Mouse (Mus musculus) intestine, embryonic 14.5 days (tissue): ENCODE measurements around the gene Pepd. TPM values are rescaled to one million over a fixed set of nuclear protein-coding genes. Genes with fewer than 3 reads are reported as not detected.
A peak's percentile ranks its signal among the peaks of the same experiment; 100 is the strongest.

Experiments used
- ATAC-seq: fragments of 200-750 bp; cut with Nextera tagmentation; replicated peaks from 2 replicates; pipeline ENCODE4 v1.8.0; 2017; ENCODE audit warnings: low read depth, moderate number of reproducible peaks, moderate TSS enrichment, moderate library complexity; ENCODE audit not compliant: low FRiP score, low TSS enrichment
- DNase-seq: peaks from one replicate; pipeline ENCODE4 v3.0.0-alpha.2; 2018; ENCODE audit warnings: low spot score
- H3K27ac ChIP-seq: fragments of 300-500 bp; sonication (generic); 2 replicates; pipeline ENCODE4 v1.5.1; 2014; ENCODE audit warnings: low read depth, mild to moderate bottlenecking, control low read depth
- H3K27me3 ChIP-seq: fragments of 300-500 bp; sonication (generic); replicated peaks from 2 replicates; pipeline ENCODE4 v1.6.1; 2014; ENCODE audit warnings: low read length, control low read depth; ENCODE audit not compliant: control insufficient read depth, insufficient read depth
- H3K36me3 ChIP-seq: fragments of 300-500 bp; sonication (generic); 2 replicates; pipeline ENCODE4 v1.6.1; 2014; ENCODE audit warnings: low read length, control low read depth; ENCODE audit not compliant: control insufficient read depth, insufficient read depth
- H3K4me1 ChIP-seq: fragments of 300-500 bp; sonication (generic); replicated peaks from 2 replicates; pipeline ENCODE4 v1.6.1; 2014; ENCODE audit warnings: low read length, control low read depth, mixed read lengths; ENCODE audit not compliant: control insufficient read depth, insufficient read depth
- H3K4me2 ChIP-seq: fragments of 300-500 bp; sonication (generic); 2 replicates; pipeline ENCODE4 v1.6.1; 2014; ENCODE audit warnings: low read length
- H3K4me3 ChIP-seq: fragments of 300-500 bp; sonication (generic); 2 replicates; pipeline ENCODE4 v1.5.1; 2014; ENCODE audit warnings: low read depth, low read length, control low read depth, mixed read lengths
- H3K9ac ChIP-seq: fragments of 300-500 bp; sonication (generic); 2 replicates; pipeline ENCODE4 v1.6.1; 2014; ENCODE audit warnings: mild to moderate bottlenecking, low read length
- H3K9me3 ChIP-seq: fragments of 300-500 bp; sonication (generic); 2 replicates; pipeline ENCODE4 v1.6.1; 2016; ENCODE audit warnings: low read length, control low read depth; ENCODE audit not compliant: control insufficient read depth
- WGBS: fragments of 180-500 bp; shearing (Covaris S2); extraction: QIAGEN DNeasy Blood & Tissue Kit; methylation state at CpG from one replicate; pipeline ENCODE4 v1.1.7; 2014; 5-methylcytosine and 5-hydroxymethylcytosine counted together
- polyA plus RNA-seq: library from polyadenylated mRNA; unstranded; fragments of >200 nt; fragmentation: Nextera tagmentation; extraction: Ambion mirVana; gene quantifications from 2 replicates; pipeline ENCODE4 v1.2.1, GENCODE M21; 2014

Gene Pepd
- polyA plus RNA-seq: 80.3 and 80.7 TPM in 2 replicates

- ATAC-seq (peak; percentile 94), DNase-seq (peak; percentile 95)
- Histone ChIP-seq H3K27ac (peak within 1 kb of the TSS; percentile 43; the same call in 1 of the 2 replicates), H3K4me3 (peak within 1 kb of the TSS; percentile 90), H3K27me3 (no peaks in the 10 kb centered on the region), H3K9ac (peak within 1 kb of the TSS; percentile 77), H3K9me3 (no peaks in the 10 kb centered on the region), H3K4me1 (peaks cover 7% of the 10 kb centered on the region), H3K36me3 (no peaks in the 10 kb centered on the region), H3K4me2 (peak within 1 kb of the TSS; percentile 91)
- WGBS: 5% methylated on average over 44 of the region's 44 CpGs
Measured at GRCm38 (mm10) chr7:34911919-34912897, at the start of gene Pepd. Gene Pepd, plus strand, starts transcription at chr7:34912379.

DNA sequence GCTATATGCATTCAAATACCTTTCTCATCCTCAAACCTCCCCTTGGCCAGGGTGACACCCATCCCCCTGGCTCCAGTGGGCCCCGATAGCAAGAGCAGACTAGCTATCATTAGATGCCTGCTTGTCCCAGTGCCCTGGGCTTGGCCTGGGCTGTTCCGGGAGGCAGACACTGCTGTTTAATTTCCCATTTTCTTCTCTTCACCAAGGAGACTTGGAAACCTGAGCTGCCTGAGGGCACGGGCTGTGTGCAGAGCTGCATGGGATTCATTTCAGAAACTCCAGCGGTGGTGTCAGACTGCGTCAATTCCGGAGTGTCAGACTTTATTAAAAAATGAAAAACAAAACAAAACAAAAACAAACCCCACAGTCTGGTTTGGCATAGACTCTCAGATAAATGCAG lies 44.9 kb upstream of the Pepd start:
- no peak for DNase-seq
- H3K4me2 ChIP-seq: no peak overlapping the region
- ATAC-seq: no peak
- no peaks in the 10 kb centered on the region for H3K9me3 ChIP-seq
- no peak overlapping the region for H3K27ac ChIP-seq
- H3K9ac ChIP-seq: no peak overlapping the region
- H3K36me3 ChIP-seq: no peaks in the 10 kb centered on the region
- no peak overlapping the region for H3K4me3 ChIP-seq
- no peaks in the 10 kb centered on the region for H3K4me1 ChIP-seq
- WGBS: 77% methylated on average over 6 of the region's 6 CpGs
- H3K27me3 ChIP-seq: no peaks in the 10 kb centered on the region

DNA sequence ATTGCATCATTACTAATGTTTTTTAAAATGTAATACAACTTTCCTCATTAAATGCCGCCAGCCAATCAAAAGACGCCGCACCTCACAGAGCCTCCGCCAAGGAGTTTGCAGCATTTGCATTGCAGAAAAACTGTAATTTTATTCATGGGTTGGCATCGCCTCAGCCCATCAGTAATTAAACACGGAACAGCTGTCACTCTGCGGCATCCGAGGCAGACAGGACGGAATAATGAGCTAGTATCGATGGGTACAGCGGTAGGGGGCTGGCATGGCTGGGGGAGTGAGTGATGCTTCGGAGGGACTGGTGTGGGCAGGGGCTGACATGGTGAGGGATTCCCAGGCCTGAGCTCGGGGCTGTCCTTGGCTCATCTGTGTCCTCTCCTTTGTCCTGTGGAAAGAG lies 42.5 kb upstream of the Pepd start:
- 79% methylated on average over 13 of the region's 13 CpGs for WGBS
- Histone ChIP-seq H3K36me3 (no peaks in the 10 kb centered on the region), H3K4me1 (no peaks in the 10 kb centered on the region), H3K9ac (no peak overlapping the region), H3K4me2 (no peak overlapping the region), H3K9me3 (no peaks in the 10 kb centered on the region), H3K27me3 (no peaks in the 10 kb centered on the region), H3K4me3 (no peak overlapping the region), H3K27ac (no peak overlapping the region)
- DNase-seq: no peak
- no peak for ATAC-seq

DNA sequence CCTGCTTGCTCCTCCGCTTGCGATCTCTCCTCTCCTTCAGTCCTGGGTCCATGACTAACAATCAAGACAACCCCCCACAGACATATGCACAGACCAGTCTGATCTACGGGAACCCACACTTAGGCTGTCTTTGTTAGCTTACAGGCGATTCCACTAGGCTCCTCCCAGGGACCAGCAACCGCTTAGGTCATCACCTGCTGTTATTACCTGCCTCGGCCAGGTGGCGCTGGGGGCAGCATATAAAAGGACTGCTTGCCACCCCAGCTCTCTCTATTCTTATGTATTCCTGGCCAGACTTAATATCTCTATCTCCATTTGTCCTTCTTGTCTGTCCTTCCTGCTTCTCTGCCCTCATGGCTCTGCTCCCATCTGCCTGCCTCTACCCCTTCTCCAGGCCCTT lies 35.4 kb upstream of the Pepd start:
- 56% methylated on average over 7 of the region's 7 CpGs for WGBS
- Histone ChIP-seq H3K27me3 (no peaks in the 10 kb centered on the region), H3K27ac (no peak overlapping the region), H3K4me2 (no peak overlapping the region), H3K9ac (no peak overlapping the region), H3K36me3 (no peaks in the 10 kb centered on the region), H3K4me3 (no peak overlapping the region), H3K9me3 (no peaks in the 10 kb centered on the region), H3K4me1 (no peaks in the 10 kb centered on the region)
- ATAC-seq: no peak
- no peak for DNase-seq

GRCm38 (mm10) chr7:34877820-34878219 lies 34.4 kb upstream of the Pepd start:
- Histone ChIP-seq H3K9ac (no peak overlapping the region), H3K9me3 (no peaks in the 10 kb centered on the region), H3K36me3 (no peaks in the 10 kb centered on the region), H3K27me3 (no peaks in the 10 kb centered on the region), H3K27ac (no peak overlapping the region), H3K4me2 (no peak overlapping the region), H3K4me3 (no peak overlapping the region), H3K4me1 (no peaks in the 10 kb centered on the region)
- no peak for DNase-seq
- no peak for ATAC-seq
- 73% methylated on average over 7 of the region's 7 CpGs for WGBS

- Histone ChIP-seq H3K27me3 (no peaks in the 10 kb centered on the region), H3K4me1 (no peaks in the 10 kb centered on the region), H3K9ac (no peak overlapping the region), H3K36me3 (no peaks in the 10 kb centered on the region), H3K4me2 (no peak overlapping the region), H3K9me3 (no peaks in the 10 kb centered on the region), H3K27ac (no peak overlapping the region), H3K4me3 (no peak overlapping the region)
- ATAC-seq (no peak), DNase-seq (no peak)
- WGBS: 72% methylated on average over 6 of the region's 6 CpGs
Measured at GRCm38 (mm10) chr7:34888441-34888840, 23.7 kb upstream of the Pepd start.

DNA sequence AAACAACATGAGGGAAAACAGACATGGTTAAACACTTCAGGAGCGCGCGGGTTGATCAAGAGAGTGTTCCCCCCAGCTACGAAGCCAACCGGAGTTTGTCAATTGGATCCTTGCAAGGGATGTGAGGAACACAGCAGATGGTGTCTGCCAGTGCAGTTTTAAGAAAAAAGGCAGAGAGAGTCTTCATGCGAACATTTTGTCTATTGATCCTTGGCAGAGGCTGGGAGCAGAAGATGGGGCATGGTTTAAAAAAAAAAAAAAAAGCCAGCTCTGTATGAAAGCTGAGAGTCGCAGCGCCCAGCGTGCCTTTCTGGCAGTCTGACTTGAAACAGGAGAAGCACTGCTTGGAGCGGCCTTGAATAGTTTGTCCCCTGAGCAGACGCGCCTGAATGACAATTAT lies 23.3 kb upstream of the Pepd start:
- Histone ChIP-seq H3K27me3 (no peaks in the 10 kb centered on the region), H3K36me3 (no peaks in the 10 kb centered on the region), H3K4me1 (no peaks in the 10 kb centered on the region), H3K9ac (no peak overlapping the region), H3K9me3 (no peaks in the 10 kb centered on the region), H3K4me2 (no peak overlapping the region), H3K4me3 (no peak overlapping the region), H3K27ac (no peak overlapping the region)
- ATAC-seq (no peak), DNase-seq (no peak)
- 66% methylated on average over 12 of the region's 12 CpGs for WGBS

DNA sequence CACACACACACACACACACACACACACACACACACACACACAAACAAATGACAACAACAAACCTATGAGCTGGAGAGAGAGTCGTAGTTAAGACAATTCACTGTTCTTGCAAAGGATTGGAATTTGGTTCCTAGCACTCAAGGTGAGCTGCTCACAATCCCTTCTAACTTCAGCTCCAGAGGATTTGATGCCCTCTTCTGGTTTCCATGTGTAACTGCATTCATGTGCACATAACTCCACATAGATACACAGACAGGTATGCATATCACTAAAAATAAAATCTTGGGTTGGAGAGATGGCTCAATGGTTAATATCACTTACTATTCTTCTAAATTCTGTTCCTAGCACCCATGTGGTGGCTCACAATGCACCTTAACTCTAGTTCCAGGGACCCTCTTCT lies 19.3 kb upstream of the Pepd start:
- no peak for ATAC-seq
- no peaks in the 10 kb centered on the region for H3K27me3 ChIP-seq
- WGBS: 100% methylated on average over 1 of the region's 1 CpGs

GRCm38 (mm10) chr7:34896461-34896860 lies 15.7 kb upstream of the Pepd start:
- whole genome bisulfite sequencing: 68% methylated on average over 4 of the region's 4 CpGs
- ATAC-seq (peak; percentile 75), DNase-seq (no peak)
- Histone ChIP-seq H3K27ac (no peak overlapping the region), H3K27me3 (no peaks in the 10 kb centered on the region), H3K4me2 (no peak overlapping the region), H3K4me3 (no peak overlapping the region), H3K36me3 (no peaks in the 10 kb centered on the region), H3K9ac (no peak overlapping the region), H3K4me1 (peaks cover 8% of the 10 kb centered on the region; the same call in 1 of the 2 replicates), H3K9me3 (no peaks in the 10 kb centered on the region)

More for the DNA sequence above, 19.3 kb upstream of the Pepd start:
- H3K4me2 ChIP-seq: no peak overlapping the region
- no peak overlapping the region for H3K27ac ChIP-seq
- DNase-seq: no peak
- H3K4me1 ChIP-seq: peaks cover 8% of the 10 kb centered on the region; the same call in 1 of the 2 replicates
- H3K9me3 ChIP-seq: no peaks in the 10 kb centered on the region
- no peak overlapping the region for H3K9ac ChIP-seq
- no peak overlapping the region for H3K4me3 ChIP-seq
- H3K36me3 ChIP-seq: no peaks in the 10 kb centered on the region
